Mouse (Mus musculus) ovary, postnatal 36 days (tissue): Measurements from ENCODE around the gene Tnr.

ENCODE experiments used
- DNase-seq: peaks from one replicate; pipeline ENCODE4 v3.0.0; 2022; ENCODE audit warnings: low spot score, mixed read lengths

Gene Tnr

GRCm38 (mm10) chr1:159523578-159523977 is at the start of gene Tnr:
Gene Tnr (plus strand): TSS chr1:159523769.
- DNase-seq, result no peak

- no peak for DNase-seq
Measured at GRCm38 (mm10) chr1:159489853-159490435, 33.6 kb upstream of the Tnr start.

GRCm38 (mm10) chr1:159492536-159492935 is 31.0 kb upstream of the Tnr start:
- DNase-seq, result no peak

- no peak for DNase-seq
Measured at GRCm38 (mm10) chr1:159493720-159494499, 29.7 kb upstream of the Tnr start.

GRCm38 (mm10) chr1:159498236-159498635 is 25.3 kb upstream of the Tnr start:
- DNase-seq, result no peak

GRCm38 (mm10) chr1:159499806-159500460 is 23.6 kb upstream of the Tnr start:
- no peak for DNase-seq

- no peak for DNase-seq
Measured at GRCm38 (mm10) chr1:159501911-159502310, 21.7 kb upstream of the Tnr start.

- DNase-seq, result no peak
Measured at GRCm38 (mm10) chr1:159510667-159511066, 12.9 kb upstream of the Tnr start.

- no peak for DNase-seq
Measured at GRCm38 (mm10) chr1:159517647-159518046, 5.9 kb upstream of the Tnr start.

- DNase-seq, result no peak
Measured at GRCm38 (mm10) chr1:159519206-159519605, 4.4 kb upstream of the Tnr start.

GRCm38 (mm10) chr1:159523069-159523468 is 500 bp upstream of the Tnr start:
- no peak for DNase-seq

- DNase-seq, result peak; percentile 62
Measured at GRCm38 (mm10) chr1:159524051-159524549, 531 bp downstream of the Tnr start.

- DNase-seq, result no peak
Measured at GRCm38 (mm10) chr1:159532841-159533569, 9.4 kb downstream of the Tnr start.

GRCm38 (mm10) chr1:159535582-159535981 is 12.0 kb downstream of the Tnr start:
- DNase-seq, result no peak

GRCm38 (mm10) chr1:159537541-159537940 is 14.0 kb downstream of the Tnr start:
- no peak for DNase-seq

- DNase-seq, result no peak
Measured at GRCm38 (mm10) chr1:159538076-159538475, 14.5 kb downstream of the Tnr start.

- DNase-seq, result no peak
Measured at GRCm38 (mm10) chr1:159545470-159546145, 22.0 kb downstream of the Tnr start.

GRCm38 (mm10) chr1:159551036-159551435 is 27.5 kb downstream of the Tnr start:
- no peak for DNase-seq

- DNase-seq, result no peak
Measured at GRCm38 (mm10) chr1:159551591-159552442, 28.2 kb downstream of the Tnr start.

GRCm38 (mm10) chr1:159561616-159562015 is 38.0 kb downstream of the Tnr start:
- DNase-seq, result no peak

GRCm38 (mm10) chr1:159565129-159565528 is 41.6 kb downstream of the Tnr start:
- DNase-seq, result no peak
